In the genomic region with DNA sequence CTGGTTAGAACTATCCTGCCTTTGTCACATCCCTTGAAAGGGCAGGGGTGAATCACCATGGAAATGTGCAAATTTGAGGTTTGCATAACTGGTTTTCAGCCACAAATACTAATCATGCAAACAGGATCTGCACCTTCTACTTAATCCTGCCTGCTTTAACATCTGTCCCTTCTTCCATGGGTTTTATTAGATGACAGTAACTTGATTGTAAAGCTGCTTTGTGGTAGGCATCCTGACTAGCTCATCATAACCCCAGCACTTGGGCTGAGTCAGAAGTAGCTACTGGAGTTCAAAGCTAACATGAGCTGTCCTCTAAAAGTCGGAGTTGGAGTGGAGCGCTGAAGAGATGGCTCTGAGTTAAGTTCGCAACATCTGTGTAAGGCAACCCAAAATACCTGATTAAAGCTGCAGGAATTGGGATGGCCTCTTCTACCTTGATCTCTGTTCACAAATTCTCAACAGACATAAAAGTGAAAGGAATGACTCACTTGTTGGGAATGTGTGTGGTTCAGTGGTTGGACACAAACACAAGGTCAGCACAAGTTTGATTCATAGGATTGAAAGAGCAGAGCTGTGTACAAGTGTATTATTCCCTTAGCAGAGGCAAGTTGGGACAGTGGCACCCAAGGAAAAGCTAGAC, we compare ENCODE assay signal across 10 mouse cellular contexts. TPM values are rescaled to one million over a fixed set of nuclear protein-coding genes. Genes with fewer than 3 reads are reported as not detected.
DNase-seq lines count a peak whose midpoint lies in the region; ATAC-seq and TF ChIP-seq lines count a peak whose summit lies in the region.
"Had no signal": no experiment of that assay in that cellular context is flagged by ENCODE, and none has a peak within 500 bp of the region (broad histone marks: within the 10 kb centered on the region; RNA-seq: fewer than 3 reads in every experiment).

No protein-coding gene starts in this region.

- peaks cover 87% of the 10 kb centered on the region for H3K4me1 ChIP-seq in erythroblast, embryonic 14.5 days (ENCODE audit: control insufficient read depth)
- H3K4me1 ChIP-seq in lung, postnatal 0 days (ENCODE audit: insufficient read depth, low read depth, low read length): peaks cover 53% of the 10 kb centered on the region
- H3K4me1 ChIP-seq in stomach, embryonic 14.5 days (ENCODE audit: control insufficient read depth, insufficient read depth, low read length): peaks cover 67% of the 10 kb centered on the region
- H3K4me1 ChIP-seq in forebrain, embryonic 12.5 days: peaks cover 56% of the 10 kb centered on the region

- no peaks in the 10 kb centered on the region for H3K27me3 ChIP-seq in erythroblast, embryonic 14.5 days (ENCODE audit: control insufficient read depth)
- H3K27me3 ChIP-seq in lung, postnatal 0 days (replicated peaks; ENCODE audit: insufficient read depth, low read length): no peaks in the 10 kb centered on the region
- H3K27me3 ChIP-seq in stomach, embryonic 14.5 days (ENCODE audit: control insufficient read depth, insufficient read depth, low read length): no peaks in the 10 kb centered on the region
- H3K27me3 ChIP-seq in forebrain, embryonic 12.5 days: no peaks in the 10 kb centered on the region
- H3K27me3 ChIP-seq: forebrain, embryonic 15.5 days had no signal

- WGBS in lung, postnatal 0 days: 54% methylated on average over 3 of the region's 3 CpGs
- WGBS in stomach, embryonic 14.5 days: 81% methylated on average over 3 of the region's 3 CpGs
- WGBS in forebrain, embryonic 12.5 days: 94% methylated on average over 3 of the region's 3 CpGs

- TF ChIP-seq EP300 in lung, postnatal 0 days (IDR thresholded peaks at IDR 0.05): no peak

- intact Hi-C loops in heart, postnatal 10 days (cut with DNase I): no loop called here

- peak; percentile 65 for DNase-seq in lung, postnatal 0 days (ENCODE audit: low spot score)
- DNase-seq in lung, postnatal 36 days: no peak
- DNase-seq in heart, postnatal 10 days: peak; percentile 33 to 34

- no peak overlapping the region for H3K9ac ChIP-seq in lung, postnatal 0 days (replicated peaks; ENCODE audit: low read depth)
- no peak overlapping the region for H3K9ac ChIP-seq in stomach, embryonic 14.5 days (replicated peaks; ENCODE audit: low read depth, low read length)
- no peak overlapping the region for H3K9ac ChIP-seq in forebrain, embryonic 12.5 days
- H3K9ac ChIP-seq: forebrain, embryonic 15.5 days had no signal

- peak overlapping the region; percentile 13 for H3K4me3 ChIP-seq in erythroblast, embryonic 14.5 days (replicated peaks)
- no peak overlapping the region for H3K4me3 ChIP-seq in lung, postnatal 0 days (ENCODE audit: low read depth, low read length)
- no peak overlapping the region for H3K4me3 ChIP-seq in stomach, embryonic 14.5 days (ENCODE audit: low read depth, low read length)
- no peak overlapping the region for H3K4me3 ChIP-seq in forebrain, embryonic 12.5 days (replicated peaks)
- H3K4me3 ChIP-seq: forebrain, embryonic 15.5 days had no signal

- H3K4me2 ChIP-seq in lung, postnatal 0 days (replicated peaks; ENCODE audit: low read depth, low read length): peak overlapping the region; percentile 17; the same call in 1 of the 2 replicates
- no peak overlapping the region for H3K4me2 ChIP-seq in stomach, embryonic 14.5 days (replicated peaks; ENCODE audit: low read depth, low read length)
- H3K4me2 ChIP-seq in forebrain, embryonic 12.5 days: no peak overlapping the region
- H3K4me2 ChIP-seq: forebrain, embryonic 15.5 days had no signal

- H3K9me3 ChIP-seq in erythroblast, embryonic 14.5 days (ENCODE audit: control insufficient read depth, low read length): no peaks in the 10 kb centered on the region
- no peaks in the 10 kb centered on the region for H3K9me3 ChIP-seq in lung, postnatal 0 days (ENCODE audit: low read length)
- H3K9me3 ChIP-seq in stomach, embryonic 14.5 days (ENCODE audit: control insufficient read depth, low read depth, low read length): no peaks in the 10 kb centered on the region
- no peaks in the 10 kb centered on the region for H3K9me3 ChIP-seq in forebrain, embryonic 12.5 days
- H3K9me3 ChIP-seq: forebrain, embryonic 15.5 days had no signal

- TF ChIP-seq CTCF in lung, postnatal 0 days (IDR thresholded peaks at IDR 0.05): no peak

- no peak for ATAC-seq in erythroblast, adult 5-6 weeks (replicated peaks; ENCODE audit: low FRiP score, poor library complexity, severe bottlenecking)
- no peak for ATAC-seq in lung, postnatal 0 days
- no peak for ATAC-seq in stomach, embryonic 14.5 days (ENCODE audit: insufficient number of reproducible peaks, insufficient read depth, low FRiP score, low read depth)
- no peak for ATAC-seq in megakaryocyte-erythroid progenitor cell, adult 5-6 weeks (replicated peaks; ENCODE audit: low FRiP score, low TSS enrichment, poor library complexity, severe bottlenecking)
- no peak for ATAC-seq in forebrain, embryonic 12.5 days (ENCODE audit: low FRiP score)
- ATAC-seq: forebrain, embryonic 15.5 days; hindbrain, embryonic 16.5 days had no signal

- H3K36me3 ChIP-seq in erythroblast, embryonic 14.5 days (ENCODE audit: control insufficient read depth): peaks cover 98% of the 10 kb centered on the region
- peaks cover 26% of the 10 kb centered on the region; the same call in 1 of the 2 replicates for H3K36me3 ChIP-seq in lung, postnatal 0 days (ENCODE audit: insufficient read depth, low read length)
- H3K36me3 ChIP-seq in stomach, embryonic 14.5 days (ENCODE audit: control insufficient read depth, insufficient read depth, low read length): peaks cover 41% of the 10 kb centered on the region
- peaks cover 58% of the 10 kb centered on the region for H3K36me3 ChIP-seq in forebrain, embryonic 12.5 days (replicated peaks)

- H3K27ac ChIP-seq in lung, postnatal 0 days (ENCODE audit: low read length): peak overlapping the region; percentile 90
- peak overlapping the region; percentile 33; the same call in 1 of the 2 replicates for H3K27ac ChIP-seq in stomach, embryonic 14.5 days (ENCODE audit: low read length)
- no peak overlapping the region for H3K27ac ChIP-seq in forebrain, embryonic 12.5 days
- H3K27ac ChIP-seq: forebrain, embryonic 15.5 days had no signal

RNA-seq across cellular contexts. Expression of gene Mcl1, which starts 5.5 kb away (rescaled TPM):
- polyA plus RNA-seq in erythroblast, embryonic 14.5 days (2012): 31.1 and 36.9 TPM in 2 replicates
- total RNA-seq in erythroblast, adult 5-6 weeks (2015; ENCODE audit: low replicate concordance): 83.2 and 113 TPM in 2 replicates
- 70.6 and 76.3 TPM in 2 replicates for total RNA-seq in erythroblast, adult 5-6 weeks (2017; ENCODE audit: low replicate concordance)
- 99.6 and 101 TPM in 2 replicates for polyA plus RNA-seq in lung, postnatal 0 days (2015; fragmentation: Nextera tagmentation; extraction: Ambion mirVana)
- 100 to 1,000 TPM; 147 to 161 TPM for total RNA-seq in heart, postnatal 10 days (2021)
- polyA plus RNA-seq in stomach, embryonic 14.5 days (2014; fragmentation: Nextera tagmentation; extraction: Ambion mirVana): 47.0 and 61.2 TPM in 2 replicates
- total RNA-seq in megakaryocyte-erythroid progenitor cell, adult 5-6 weeks (2014; fragmentation: Nextera tagmentation): 76.0 and 78.6 TPM in 2 replicates
- 107 and 132 TPM in 2 replicates for total RNA-seq in megakaryocyte-erythroid progenitor cell, adult 5-6 weeks (2017)
- polyA plus RNA-seq in forebrain, embryonic 12.5 days (2016; fragmentation: Nextera tagmentation; extraction: Ambion mirVana): 69.3 and 74.0 TPM in 2 replicates

RNA-seq across cellular contexts. Expression of gene Adamtsl4, which starts 23.6 kb away (rescaled TPM):
- 0.22 TPM in 1 of 2 replicates, not detected in the other for polyA plus RNA-seq in erythroblast, embryonic 14.5 days (2012)
- total RNA-seq in erythroblast, adult 5-6 weeks (2015; ENCODE audit: low replicate concordance): not detected in 2 replicates
- total RNA-seq in erythroblast, adult 5-6 weeks (2017; ENCODE audit: low replicate concordance): not detected in 2 replicates
- polyA plus RNA-seq in lung, postnatal 0 days (2015; fragmentation: Nextera tagmentation; extraction: Ambion mirVana): 11.8 and 13.2 TPM in 2 replicates
- 10 to 100 TPM; 32.2 to 37.4 TPM for total RNA-seq in heart, postnatal 10 days (2021)
- 3.1 and 5.3 TPM in 2 replicates for polyA plus RNA-seq in stomach, embryonic 14.5 days (2014; fragmentation: Nextera tagmentation; extraction: Ambion mirVana)
- 0.20 TPM in 1 of 2 replicates, not detected in the other for total RNA-seq in megakaryocyte-erythroid progenitor cell, adult 5-6 weeks (2014; fragmentation: Nextera tagmentation)
- not detected in 2 replicates for total RNA-seq in megakaryocyte-erythroid progenitor cell, adult 5-6 weeks (2017)
- 0.65 and 1.1 TPM in 2 replicates for polyA plus RNA-seq in forebrain, embryonic 12.5 days (2016; fragmentation: Nextera tagmentation; extraction: Ambion mirVana)

RNA-seq across cellular contexts. Expression of gene Ensa, which starts 39.3 kb away (rescaled TPM):
- polyA plus RNA-seq in erythroblast, embryonic 14.5 days (2012): 2.8 and 4.2 TPM in 2 replicates
- total RNA-seq in erythroblast, adult 5-6 weeks (2015; ENCODE audit: low replicate concordance): 30.9 and 34.1 TPM in 2 replicates
- 52.8 and 58.1 TPM in 2 replicates for total RNA-seq in erythroblast, adult 5-6 weeks (2017; ENCODE audit: low replicate concordance)
- 48.2 and 52.0 TPM in 2 replicates for polyA plus RNA-seq in lung, postnatal 0 days (2015; fragmentation: Nextera tagmentation; extraction: Ambion mirVana)
- total RNA-seq in heart, postnatal 10 days (2021): 10 to 100 TPM; 61.4 to 63.6 TPM
- polyA plus RNA-seq in stomach, embryonic 14.5 days (2014; fragmentation: Nextera tagmentation; extraction: Ambion mirVana): 76.3 and 81.3 TPM in 2 replicates
- 38.7 and 39.4 TPM in 2 replicates for total RNA-seq in megakaryocyte-erythroid progenitor cell, adult 5-6 weeks (2014; fragmentation: Nextera tagmentation)
- 64.8 and 65.4 TPM in 2 replicates for total RNA-seq in megakaryocyte-erythroid progenitor cell, adult 5-6 weeks (2017)
- 102 and 104 TPM in 2 replicates for polyA plus RNA-seq in forebrain, embryonic 12.5 days (2016; fragmentation: Nextera tagmentation; extraction: Ambion mirVana)
